Mouse (Mus musculus) liver, embryonic 14 days (tissue): ENCODE data around the gene Olfr617. TPM values are rescaled to one million over a fixed set of nuclear protein-coding genes. Genes with fewer than 3 reads are reported as not detected.

ENCODE experiments used
- polyA plus RNA-seq: library from polyadenylated mRNA; depleted of rRNA; stranded (reverse); fragments of >200 nt; gene quantifications from 2 replicates; pipeline ENCODE4 v1.2.3, GENCODE M21; 2012; rRNA removed

Olfr617 gene
- not detected in 2 replicates for polyA plus RNA-seq

GRCm38 (mm10) chr7:103572761-103573160 is at the start of gene Olfr617:
TSS of gene Olfr617 (plus strand) at chr7:103573061.

GRCm38 (mm10) chr7:103542617-103543016 is 30.2 kb upstream of the Olfr617 start, which contains the start of gene Olfr612:
TSS of gene Olfr612 (minus strand) at chr7:103542717.

GRCm38 (mm10) chr7:103547774-103548173 is 25.1 kb upstream of the Olfr617 start, which contains the start of gene Olfr613:
TSS of gene Olfr613 (plus strand) at chr7:103548074.

GRCm38 (mm10) chr7:103555779-103556178 is 17.1 kb upstream of the Olfr617 start, which contains the start of gene Olfr615:
TSS of gene Olfr615 (plus strand) at chr7:103556079.

GRCm38 (mm10) chr7:103569043-103569442 is 3.8 kb upstream of the Olfr617 start, which contains the start of gene Olfr616:
TSS of gene Olfr616 (minus strand) at chr7:103569143.

GRCm38 (mm10) chr7:103589803-103590202 is 16.9 kb downstream of the Olfr617 start, which contains the start of gene Olfr618:
TSS of gene Olfr618 (plus strand) at chr7:103590103.

GRCm38 (mm10) chr7:103600275-103600674 is 27.4 kb downstream of the Olfr617 start, which contains the start of gene Olfr619:
TSS of gene Olfr619 (plus strand) at chr7:103600575.

GRCm38 (mm10) chr7:103612434-103612833 is 39.6 kb downstream of the Olfr617 start, which contains the start of gene Olfr620:
TSS of gene Olfr620 (minus strand) at chr7:103612534.

Other genes with a start within 250 kb of the Olfr617 start
- not detected in 2 replicates for gene Olfr598, start 249.5 kb upstream of the Olfr617 start, polyA plus RNA-seq
- gene Olfr599, start 237.1 kb upstream of the Olfr617 start, polyA plus RNA-seq, result not detected in 2 replicates
- not detected in 2 replicates for gene Olfr600, start 223.4 kb upstream of the Olfr617 start, polyA plus RNA-seq
- gene Olfr601, start 210.4 kb upstream of the Olfr617 start, polyA plus RNA-seq, result not detected in 2 replicates
- not detected in 2 replicates for gene Olfr603, start 186.9 kb upstream of the Olfr617 start, polyA plus RNA-seq
- not detected in 2 replicates for gene Usp17lc, start 158.0 kb upstream of the Olfr617 start, polyA plus RNA-seq
- not detected in 2 replicates for gene Olfr605, start 127.6 kb upstream of the Olfr617 start, polyA plus RNA-seq
- not detected in 2 replicates for gene Olfr606, start 124.0 kb upstream of the Olfr617 start, polyA plus RNA-seq
- gene Olfr607, start 108.9 kb upstream of the Olfr617 start, polyA plus RNA-seq, result not detected in 2 replicates
- not detected in 2 replicates for gene Olfr608, start 103.2 kb upstream of the Olfr617 start, polyA plus RNA-seq
- not detected in 2 replicates for gene Olfr609, start 75.0 kb upstream of the Olfr617 start, polyA plus RNA-seq
- gene Olfr610, start 60.9 kb upstream of the Olfr617 start, polyA plus RNA-seq, result not detected in 2 replicates
- not detected in 2 replicates for gene Olfr611, start 52.2 kb upstream of the Olfr617 start, polyA plus RNA-seq
- not detected in 2 replicates for gene Olfr612, start 30.3 kb upstream of the Olfr617 start, polyA plus RNA-seq
- gene Olfr613, start 25.0 kb upstream of the Olfr617 start, polyA plus RNA-seq, result not detected in 2 replicates
- not detected in 2 replicates for gene Olfr615, start 17.0 kb upstream of the Olfr617 start, polyA plus RNA-seq
- not detected in 2 replicates for gene Olfr616, start 3.9 kb upstream of the Olfr617 start, polyA plus RNA-seq
- not detected in 2 replicates for gene Olfr618, start 17.0 kb downstream of the Olfr617 start, polyA plus RNA-seq
- gene Olfr619, start 27.5 kb downstream of the Olfr617 start, polyA plus RNA-seq, result not detected in 2 replicates
- not detected in 2 replicates for gene Olfr620, start 39.5 kb downstream of the Olfr617 start, polyA plus RNA-seq
- gene Olfr622, start 69.6 kb downstream of the Olfr617 start, polyA plus RNA-seq, result 0.02 TPM in 1 of 2 replicates, not detected in the other
- gene Olfr623, start 90.6 kb downstream of the Olfr617 start, polyA plus RNA-seq, result not detected in 2 replicates
- under 0.01 TPM in 2 replicates for gene Olfr624, start 98.1 kb downstream of the Olfr617 start, polyA plus RNA-seq
- gene Olfr625-ps1, start 109.7 kb downstream of the Olfr617 start, polyA plus RNA-seq, result not detected in 2 replicates
- not detected in 2 replicates for gene Olfr243, start 141.6 kb downstream of the Olfr617 start, polyA plus RNA-seq
- not detected in 2 replicates for gene Olfr628, start 157.3 kb downstream of the Olfr617 start, polyA plus RNA-seq
- 0.06 and 0.08 TPM in 2 replicates for gene Olfr629, start 171.9 kb downstream of the Olfr617 start, polyA plus RNA-seq
- gene Olfr630, start 184.3 kb downstream of the Olfr617 start, polyA plus RNA-seq, result 0.03 TPM in 2 replicates
- gene Olfr69, start 198.5 kb downstream of the Olfr617 start, polyA plus RNA-seq, result 0.01 TPM in 1 of 2 replicates, not detected in the other
- 0.06 and 0.08 TPM in 2 replicates for gene Olfr68, start 206.6 kb downstream of the Olfr617 start, polyA plus RNA-seq
- 0.01 and 0.02 TPM in 2 replicates for gene Olfr67, start 218.8 kb downstream of the Olfr617 start, polyA plus RNA-seq
- gene Hbb-bt, start 240.9 kb downstream of the Olfr617 start, polyA plus RNA-seq, result 72,714 and 77,546 TPM in 2 replicates